Mouse (Mus musculus) erythroblast, embryonic 14.5 days (primary cell): ENCODE data around the gene Elfn1.

ENCODE experiments used
- GATA1 ChIP-seq: IDR thresholded peaks from 2 replicates; pipeline ENCODE4 v1.6.1; 2012; ENCODE audit warnings: low read length, inconsistent platforms, mixed read lengths
- TAL1 ChIP-seq: IDR thresholded peaks from 3 replicates; pipeline ENCODE4 v1.6.1; 2012; ENCODE audit warnings: low read length, inconsistent platforms, mixed read lengths

GRCm38 (mm10) chr5:139921666-139922065 is 13.9 kb downstream of the Elfn1 start:
- TF ChIP-seq GATA1 (no peak), TAL1 (no peak)
